Mouse (Mus musculus) midbrain, postnatal 0 days (tissue): Measurements from ENCODE around the gene Mc1r. TPM values are rescaled to one million over a fixed set of nuclear protein-coding genes. Genes with fewer than 3 reads are reported as not detected.
"Not testable (repeated sequence)": the region's sequence is repeated elsewhere in the genome, so short reads cannot be mapped to it uniquely, and the experiment has no call there.

Experiments used
- ATAC-seq: fragments of 200-750 bp; cut with Nextera tagmentation; 2 replicates; pipeline ENCODE4 v1.8.0; 2017; ENCODE audit warnings: moderate number of reproducible peaks, mild to moderate bottlenecking, moderate TSS enrichment, moderate library complexity; ENCODE audit not compliant: low FRiP score
- DNase-seq: peaks from one replicate; pipeline ENCODE4 v3.0.0-alpha.2; 2015; ENCODE audit warnings: low spot score
- H3K27ac ChIP-seq: fragments of 300-500 bp; sonication (generic); 2 replicates; pipeline ENCODE4 v1.5.1; 2014; ENCODE audit warnings: low read depth, mild to moderate bottlenecking, low read length, mixed read lengths
- H3K27me3 ChIP-seq: fragments of 300-500 bp; sonication (generic); 2 replicates; pipeline ENCODE4 v1.6.1; 2014; ENCODE audit warnings: low read length, control low read depth, mixed read lengths; ENCODE audit not compliant: insufficient read depth
- H3K36me3 ChIP-seq: fragments of 300-500 bp; sonication (generic); 2 replicates; pipeline ENCODE4 v1.6.1; 2014; ENCODE audit warnings: low read length, control low read depth, mixed read lengths; ENCODE audit not compliant: insufficient read depth
- H3K4me1 ChIP-seq: fragments of 300-500 bp; sonication (generic); 2 replicates; pipeline ENCODE4 v1.6.1; 2014; ENCODE audit warnings: mild to moderate bottlenecking, control low read depth, antibody characterized with exemption, low read length, mixed read lengths; ENCODE audit not compliant: insufficient read depth
- H3K4me2 ChIP-seq: fragments of 300-500 bp; sonication (generic); 2 replicates; pipeline ENCODE4 v1.6.1; 2014; ENCODE audit warnings: low read depth, mild to moderate bottlenecking, low read length, mixed read lengths; ENCODE audit not compliant: poor library complexity, severe bottlenecking
- H3K4me3 ChIP-seq: fragments of 300-500 bp; sonication (generic); 2 replicates; pipeline ENCODE4 v1.5.1; 2014; ENCODE audit warnings: low read depth, mild to moderate bottlenecking, low read length, moderate library complexity
- H3K9ac ChIP-seq: fragments of 300-500 bp; sonication (generic); replicated peaks from 2 replicates; pipeline ENCODE4 v1.6.1; 2014; ENCODE audit warnings: mild to moderate bottlenecking, low read length, moderate library complexity, mixed read lengths; ENCODE audit not compliant: poor library complexity, severe bottlenecking
- H3K9me3 ChIP-seq: fragments of 300-500 bp; sonication (generic); 2 replicates; pipeline ENCODE4 v1.6.1; 2016; ENCODE audit warnings: low read length, control low read depth
- CTCF ChIP-seq: IDR thresholded peaks from 2 replicates; pipeline ENCODE4 v1.5.1; 2016; ENCODE audit warnings: antibody characterized with exemption, mild to moderate bottlenecking
- WGBS: fragments of 180-500 bp; shearing (Covaris S2); extraction: QIAGEN DNeasy Blood & Tissue Kit; methylation state at CpG from one replicate; pipeline ENCODE4 v1.1.7; 2014; 5-methylcytosine and 5-hydroxymethylcytosine counted together
- polyA plus RNA-seq: library from polyadenylated mRNA; unstranded; fragments of >200 nt; fragmentation: Nextera tagmentation; extraction: Ambion mirVana; gene quantifications from 2 replicates; pipeline ENCODE4 v1.2.1, GENCODE M21; 2015
- total RNA-seq: library from RNA; depleted of rRNA; stranded (reverse); fragments of >200 nt; gene quantifications from 2 replicates; pipeline ENCODE4 v1.2.3, GENCODE M21; 2014

Gene Mc1r
- total and polyA plus RNA-seq, 2 experiments from 2014 or later = 0.09 to 0.22 TPM

GRCm38 (mm10) chr8:123442871-123443575, 36.1 kb downstream of the Mc1r start:
- Histone ChIP-seq H3K27me3 (no peaks in the 10 kb centered on the region), H3K4me1 (peaks cover 2% of the 10 kb centered on the region; the same call in 1 of the 2 replicates), H3K9me3 (no peaks in the 10 kb centered on the region), H3K27ac (peak overlapping the region; percentile 90), H3K9ac (peak overlapping the region; percentile 81), H3K4me2 (peak overlapping the region; percentile 67), H3K36me3 (no peaks in the 10 kb centered on the region), H3K4me3 (peak overlapping the region; percentile 70)
- ATAC-seq (peak; percentile 93), DNase-seq (peak; percentile 94)
- WGBS = under 1% methylated on average over 40 of the region's 41 CpGs
- TF ChIP-seq CTCF = peak; percentile 73

- H3K27ac ChIP-seq = peak overlapping the region; percentile 90
- ATAC-seq = 0 out of 2 replicates have a peak, but pooled peaks have one; percentile 19
- H3K9me3 ChIP-seq = no peaks in the 10 kb centered on the region
- TF ChIP-seq CTCF = peak; percentile 20; the same call in 1 of the 2 replicates
- peaks cover 2% of the 10 kb centered on the region; the same call in 1 of the 2 replicates for H3K4me1 ChIP-seq
- DNase-seq = no peak
- H3K27me3 ChIP-seq = no peaks in the 10 kb centered on the region
- H3K4me3 ChIP-seq = peak overlapping the region; percentile 70
- H3K36me3 ChIP-seq = no peaks in the 10 kb centered on the region
- peak overlapping the region; percentile 81 for H3K9ac ChIP-seq
- 14% methylated on average over 4 of the region's 4 CpGs for WGBS
- peak overlapping the region; percentile 67 for H3K4me2 ChIP-seq
These were observed 36.6 kb downstream of the Mc1r start for GRCm38 (mm10) chr8:123443576-123443921.

- Histone ChIP-seq H3K27me3 (no peaks in the 10 kb centered on the region), H3K27ac (0 out of 2 replicates have a peak overlapping the region, but pooled peaks have one; percentile 90), H3K9me3 (no peaks in the 10 kb centered on the region), H3K4me3 (peak overlapping the region; percentile 70), H3K4me2 (peak overlapping the region; percentile 67), H3K36me3 (peaks cover 3% of the 10 kb centered on the region; the same call in 1 of the 2 replicates), H3K4me1 (peaks cover 2% of the 10 kb centered on the region; the same call in 1 of the 2 replicates), H3K9ac (no peak overlapping the region)
- no peak for TF ChIP-seq CTCF
- ATAC-seq = no peak
- DNase-seq = no peak
- 88% methylated on average over 6 of the region's 6 CpGs for WGBS
These were observed 37.2 kb downstream of the Mc1r start for GRCm38 (mm10) chr8:123444131-123444530.

- TF ChIP-seq CTCF = no peak
- DNase-seq (no peak), ATAC-seq (no peak)
- H3K4me2 ChIP-seq = no peak overlapping the region
- no peak overlapping the region for H3K4me3 ChIP-seq
- no peak overlapping the region for H3K9ac ChIP-seq
- H3K9me3 ChIP-seq = no peaks in the 10 kb centered on the region
- WGBS = 91% methylated on average over 10 of the region's 10 CpGs
- H3K27ac ChIP-seq = no peak overlapping the region
- H3K27me3 ChIP-seq = no peaks in the 10 kb centered on the region
- H3K36me3 ChIP-seq = peaks cover 10% of the 10 kb centered on the region; the same call in 1 of the 2 replicates
- H3K4me1 ChIP-seq = peaks cover 2% of the 10 kb centered on the region; the same call in 1 of the 2 replicates
These were observed 39.1 kb downstream of the Mc1r start for GRCm38 (mm10) chr8:123445981-123446380.

- Histone ChIP-seq H3K4me3 (no peak overlapping the region), H3K4me2 (no peak overlapping the region), H3K9ac (no peak overlapping the region), H3K9me3 (no peaks in the 10 kb centered on the region), H3K36me3 (peaks cover 17% of the 10 kb centered on the region; the same call in 1 of the 2 replicates), H3K27me3 (no peaks in the 10 kb centered on the region), H3K4me1 (peaks cover 2% of the 10 kb centered on the region; the same call in 1 of the 2 replicates), H3K27ac (no peak overlapping the region)
- DNase-seq (no peak), ATAC-seq (no peak)
- WGBS = 93% methylated on average over 6 of the region's 6 CpGs
- TF ChIP-seq CTCF = no peak
These were observed 39.9 kb downstream of the Mc1r start for GRCm38 (mm10) chr8:123446799-123447198.

GRCm38 (mm10) chr8:123450783-123451182, 43.9 kb downstream of the Mc1r start:
- H3K4me2 ChIP-seq = no peak overlapping the region
- ATAC-seq (no peak), DNase-seq (no peak)
- H3K9me3 ChIP-seq = no peaks in the 10 kb centered on the region
- TF ChIP-seq CTCF = no peak
- H3K27ac ChIP-seq = no peak overlapping the region
- 93% methylated on average over 5 of the region's 5 CpGs for WGBS
- peaks cover 47% of the 10 kb centered on the region for H3K36me3 ChIP-seq
- H3K9ac ChIP-seq = no peak overlapping the region
- no peaks in the 10 kb centered on the region for H3K4me1 ChIP-seq
- H3K4me3 ChIP-seq = no peak overlapping the region
- no peaks in the 10 kb centered on the region for H3K27me3 ChIP-seq

GRCm38 (mm10) chr8:123451747-123452146, 44.8 kb downstream of the Mc1r start:
- H3K9ac ChIP-seq, H3K4me3 ChIP-seq, H3K9me3 ChIP-seq, DNase-seq, ATAC-seq, H3K27me3 ChIP-seq, H3K4me2 ChIP-seq, H3K27ac ChIP-seq, H3K4me1 ChIP-seq: not testable (repeated sequence)
- H3K36me3 ChIP-seq = peaks cover 51% of the 10 kb centered on the region
- 93% methylated on average over 12 of the region's 12 CpGs for WGBS
